Mouse (Mus musculus) liver, postnatal 0 days (tissue): ENCODE data around the gene Gm28539.

Experiments
- CTCF ChIP-seq: sonication (generic); IDR thresholded peaks from 2 replicates; pipeline ENCODE4 v1.5.1; 2016; ENCODE audit warnings: antibody characterized with exemption, low read depth
- EP300 ChIP-seq: IDR thresholded peaks from 2 replicates; pipeline ENCODE4 v1.6.1; 2016; ENCODE audit warnings: antibody characterized with exemption, low read depth, mild to moderate bottlenecking

GRCm38 (mm10) chr16:18812385-18812910, 23.9 kb upstream of the Gm28539 start:
- TF ChIP-seq CTCF = no peak
- TF ChIP-seq EP300 = no peak
